Mouse (Mus musculus) ES-Bruce4 (cell line): Measurements from ENCODE around the gene Tmem190. TPM values are rescaled to one million over a fixed set of nuclear protein-coding genes. Genes with fewer than 3 reads are reported as not detected.
"Not testable (repeated sequence)": the region's sequence is repeated elsewhere in the genome, so short reads cannot be mapped to it uniquely, and the experiment has no call there.

ENCODE experiments used
- H3K27ac ChIP-seq: 2 replicates; pipeline ENCODE4 v1.5.1; 2012; ENCODE audit warnings: low read length, inconsistent platforms; ENCODE audit not compliant: insufficient read depth
- H3K27me3 ChIP-seq: 2 replicates; pipeline ENCODE4 v1.6.1; 2012; ENCODE audit warnings: mild to moderate bottlenecking, low read length, inconsistent platforms; ENCODE audit not compliant: control insufficient read depth, poor library complexity, insufficient read depth, severe bottlenecking
- H3K36me3 ChIP-seq: 2 replicates; pipeline ENCODE4 v1.6.1; 2012; ENCODE audit warnings: inconsistent platforms, mild to moderate bottlenecking, low read length, moderate library complexity; ENCODE audit not compliant: control insufficient read depth, poor library complexity, insufficient read depth, severe bottlenecking
- H3K4me1 ChIP-seq: one replicate; pipeline ENCODE4 v1.8.1; 2011; ENCODE audit warnings: low read length; ENCODE audit not compliant: control insufficient read depth, insufficient read depth
- H3K4me3 ChIP-seq: 2 replicates; pipeline ENCODE4 v1.5.1; 2011; ENCODE audit warnings: low read depth, mild to moderate bottlenecking, low read length
- H3K9ac ChIP-seq: 2 replicates; pipeline ENCODE4 v1.6.1; 2012; ENCODE audit warnings: low read depth, mild to moderate bottlenecking, inconsistent platforms; ENCODE audit not compliant: poor library complexity, severe bottlenecking
- H3K9me3 ChIP-seq: replicated peaks from 2 replicates; pipeline ENCODE4 v1.6.1; 2012; ENCODE audit warnings: mild to moderate bottlenecking, low read length, inconsistent platforms; ENCODE audit not compliant: control insufficient read depth, poor library complexity, insufficient read depth, severe bottlenecking
- CTCF ChIP-seq: IDR thresholded peaks from one replicate; pipeline ENCODE4 v1.8.1; 2011; ENCODE audit warnings: low read depth, low read length
- EP300 ChIP-seq: IDR thresholded peaks from 2 replicates; pipeline ENCODE4 v1.6.1; 2011; ENCODE audit warnings: low read depth, low read length; ENCODE audit not compliant: insufficient read depth
- POLR2A ChIP-seq: IDR thresholded peaks from one replicate; pipeline ENCODE4 v1.8.1; 2011; ENCODE audit warnings: low read length; ENCODE audit not compliant: insufficient read depth
- polyA plus RNA-seq: library from polyadenylated mRNA; stranded (reverse); fragments of >200 nt; gene quantifications from 2 replicates; pipeline ENCODE4 v1.2.4, GENCODE M21; 2011; ENCODE audit warnings: low read depth; ENCODE audit not compliant: missing spikeins, insufficient read depth, insufficient read length

The Tmem190 gene
- polyA plus RNA-seq, 1 experiment: not detected

- no peaks in the 10 kb centered on the region for H3K27me3 ChIP-seq
- no peak overlapping the region for H3K9ac ChIP-seq
- H3K4me3 ChIP-seq: no peak overlapping the region
- no peaks in the 10 kb centered on the region for H3K4me1 ChIP-seq
- TF ChIP-seq EP300: no peak
- no peak for TF ChIP-seq CTCF
- no peak for TF ChIP-seq POLR2A
- no peak overlapping the region; the same call in 1 of the 2 replicates for H3K27ac ChIP-seq
- peaks cover 68% of the 10 kb centered on the region for H3K36me3 ChIP-seq
- no peaks in the 10 kb centered on the region for H3K9me3 ChIP-seq
Measured at GRCm38 (mm10) chr7:4806716-4807115, 24.0 kb downstream of the Tmem190 start.

GRCm38 (mm10) chr7:4811131-4811530, 28.4 kb downstream of the Tmem190 start:
- not testable (repeated sequence) for H3K27me3 ChIP-seq, H3K4me1 ChIP-seq, H3K27ac ChIP-seq, H3K9me3 ChIP-seq
- H3K4me3 ChIP-seq: peak overlapping the region; percentile 82
- peak overlapping the region; percentile 100 for H3K9ac ChIP-seq
- H3K36me3 ChIP-seq: peaks cover 48% of the 10 kb centered on the region

GRCm38 (mm10) chr7:4811842-4812302, 29.1 kb downstream of the Tmem190 start:
- Histone ChIP-seq H3K27ac (0 out of 2 replicates have a peak overlapping the region, but pooled peaks have one; percentile 0), H3K4me1 (no peaks in the 10 kb centered on the region), H3K4me3 (peak overlapping the region; percentile 82), H3K27me3 (no peaks in the 10 kb centered on the region), H3K36me3 (peaks cover 40% of the 10 kb centered on the region), H3K9me3 (no peaks in the 10 kb centered on the region), H3K9ac (peak overlapping the region; percentile 100)
- no peak for TF ChIP-seq CTCF
- no peak for TF ChIP-seq POLR2A
- no peak for TF ChIP-seq EP300

- Histone ChIP-seq H3K9me3 (no peaks in the 10 kb centered on the region), H3K27me3 (no peaks in the 10 kb centered on the region), H3K4me1 (no peaks in the 10 kb centered on the region), H3K4me3 (peak within 1 kb of the TSS; percentile 99), H3K9ac (peak within 1 kb of the TSS; percentile 100), H3K36me3 (peaks cover 34% of the 10 kb centered on the region), H3K27ac (peak within 1 kb of the TSS; percentile 88)
- TF ChIP-seq CTCF (peak; percentile 1), POLR2A (peak; percentile 58), EP300 (no peak)
Measured at GRCm38 (mm10) chr7:4812303-4813104, 29.8 kb downstream of the Tmem190 start, which contains the start of gene Ube2s. Gene Ube2s (minus strand): TSS chr7:4812590.

GRCm38 (mm10) chr7:4813105-4813791, 30.5 kb downstream of the Tmem190 start:
- H3K9ac ChIP-seq: peak overlapping the region; percentile 98
- H3K27ac ChIP-seq: peak overlapping the region; percentile 88
- H3K36me3 ChIP-seq: peaks cover 30% of the 10 kb centered on the region
- peak overlapping the region; percentile 99 for H3K4me3 ChIP-seq
- no peak for TF ChIP-seq EP300
- no peak for TF ChIP-seq POLR2A
- no peak for TF ChIP-seq CTCF
- H3K27me3 ChIP-seq: no peaks in the 10 kb centered on the region
- no peaks in the 10 kb centered on the region for H3K4me1 ChIP-seq
- no peaks in the 10 kb centered on the region for H3K9me3 ChIP-seq

GRCm38 (mm10) chr7:4816559-4816958, 33.8 kb downstream of the Tmem190 start:
- peaks cover 5% of the 10 kb centered on the region for H3K4me1 ChIP-seq
- H3K36me3 ChIP-seq: 0 out of 2 replicates have a peak, but pooled peaks cover 2% of the 10 kb centered on the region
- H3K9ac ChIP-seq: no peak overlapping the region
- no peak overlapping the region for H3K27ac ChIP-seq
- H3K4me3 ChIP-seq: no peak overlapping the region
- TF ChIP-seq CTCF: no peak
- no peak for TF ChIP-seq POLR2A
- TF ChIP-seq EP300: no peak
- no peaks in the 10 kb centered on the region for H3K9me3 ChIP-seq
- H3K27me3 ChIP-seq: no peaks in the 10 kb centered on the region
